Mouse (Mus musculus) C2C12 (cell line): ENCODE data around the gene Lrrk2. TPM values are rescaled to one million over a fixed set of nuclear protein-coding genes. Genes with fewer than 3 reads are reported as not detected.

Experiments
- H3K27me3 ChIP-seq: one replicate; pipeline ENCODE4 v1.6.1; 2011; ENCODE audit not compliant: control insufficient read depth, insufficient read depth, insufficient read length
- H3K36me3 ChIP-seq: one replicate; pipeline ENCODE4 v1.6.1; 2011; ENCODE audit not compliant: control insufficient read depth, insufficient read depth
- H3K4me3 ChIP-seq: one replicate; pipeline ENCODE4 v1.5.1; 2011; ENCODE audit warnings: mild to moderate bottlenecking, control low read depth; ENCODE audit not compliant: poor library complexity, insufficient read depth, severe bottlenecking
- H3K79me2 ChIP-seq: one replicate; pipeline ENCODE4 v1.6.1; 2011; ENCODE audit not compliant: control insufficient read depth, insufficient read depth
- H3K79me3 ChIP-seq: one replicate; pipeline ENCODE4 v1.6.1; 2011; ENCODE audit warnings: low read depth, control low read depth
- H3ac ChIP-seq: one replicate; pipeline ENCODE3; 2011; ENCODE audit warnings: low read depth; ENCODE audit not compliant: control insufficient read depth, insufficient read length
- CEBPB ChIP-seq: IDR thresholded peaks from one replicate; pipeline ENCODE4 v1.6.1; 2011; ENCODE audit warnings: low read depth, mild to moderate bottlenecking, control low read depth, moderate library complexity
- CTCF ChIP-seq: IDR thresholded peaks from one replicate; pipeline ENCODE4 v1.5.1; 2011; ENCODE audit not compliant: control insufficient read depth, insufficient read depth, insufficient read length
- FOSL1 ChIP-seq: IDR thresholded peaks from one replicate; pipeline ENCODE4 v1.8.0; 2011; ENCODE audit warnings: mild to moderate bottlenecking, low read length; ENCODE audit not compliant: poor library complexity, insufficient read depth, severe bottlenecking
- MAX ChIP-seq: IDR thresholded peaks from one replicate; pipeline ENCODE4 v1.6.1; 2011; ENCODE audit warnings: mild to moderate bottlenecking, control low read depth
- MYOD1 ChIP-seq: IDR thresholded peaks from one replicate; pipeline ENCODE4 v1.6.1; 2011; ENCODE audit warnings: low read depth; ENCODE audit not compliant: control insufficient read depth, insufficient read length
- MYOG ChIP-seq: IDR thresholded peaks from one replicate; pipeline ENCODE4 v1.6.1; 2011; ENCODE audit not compliant: control insufficient read depth, insufficient read length; ENCODE audit errors: extremely low read depth
- USF1 ChIP-seq: IDR thresholded peaks from one replicate; pipeline ENCODE4 v1.6.1; 2011; ENCODE audit warnings: low read depth, mild to moderate bottlenecking, control low read depth, moderate library complexity
- polyA plus RNA-seq: library from polyadenylated mRNA; unstranded; fragments of >200 nt; fragmentation: generic; extraction: Trizol; gene quantifications from one replicate; pipeline ENCODE4 v1.2.1, GENCODE M21; 2012; ENCODE audit warnings: missing spikeins

The Lrrk2 gene
- polyA plus RNA-seq, 1 experiment, result 8.3 TPM

DNA sequence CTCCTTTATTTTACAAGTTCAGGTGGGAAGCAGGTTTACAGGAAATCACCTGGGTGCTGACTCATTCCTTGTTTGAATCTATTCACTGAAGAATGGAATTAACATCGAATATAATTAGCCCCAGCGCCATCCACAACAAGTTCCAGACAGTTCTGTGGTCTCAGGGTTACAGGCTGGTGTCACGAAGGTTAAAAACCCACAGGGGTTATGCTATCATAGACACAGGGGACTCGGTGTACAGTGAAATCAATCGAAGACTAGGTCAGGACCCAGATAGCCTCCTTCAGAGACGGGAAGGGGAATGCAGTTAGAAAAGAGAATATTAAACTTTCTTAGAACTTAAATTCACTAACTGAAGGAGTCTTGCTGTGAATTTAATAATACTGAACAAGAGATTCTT, 39.2 kb upstream of the Lrrk2 start:
- Histone ChIP-seq H3ac (no peak overlapping the region), H3K36me3 (no peaks in the 10 kb centered on the region)
- TF ChIP-seq CTCF, result no peak

DNA sequence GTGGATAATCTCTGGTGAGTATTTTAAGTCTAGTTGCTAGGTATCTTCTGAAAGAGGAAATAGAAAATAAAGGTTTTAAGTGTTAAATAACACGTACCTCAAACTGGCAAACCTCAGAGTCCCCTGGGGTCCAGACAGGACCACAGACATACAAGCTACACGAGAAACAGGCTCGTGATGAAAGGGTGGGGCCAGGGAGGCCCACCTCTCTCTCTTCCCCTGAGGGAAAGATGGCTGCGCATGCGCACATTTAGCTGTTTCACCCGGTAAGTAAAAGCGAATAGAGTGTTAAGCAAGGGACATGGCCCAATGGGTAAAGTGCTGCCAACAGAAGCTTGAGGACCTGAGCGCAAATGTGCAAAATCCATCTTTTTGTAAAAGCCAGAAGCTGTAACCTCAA, 38.7 kb upstream of the Lrrk2 start:
- Histone ChIP-seq H3K79me2 (no peaks in the 10 kb centered on the region), H3K27me3 (no peaks in the 10 kb centered on the region), H3K36me3 (no peaks in the 10 kb centered on the region), H3K79me3 (no peaks in the 10 kb centered on the region), H3ac (no peak overlapping the region), H3K4me3 (no peak overlapping the region)
- TF ChIP-seq MAX, result no peak
- no peak for TF ChIP-seq CEBPB
- no peak for TF ChIP-seq FOSL1
- no peak for TF ChIP-seq MYOD1
- no peak for TF ChIP-seq USF1
- no peak for TF ChIP-seq MYOG
- no peak for TF ChIP-seq CTCF

More for the DNA sequence above, 39.2 kb upstream of the Lrrk2 start:
- no peaks in the 10 kb centered on the region for H3K79me2 ChIP-seq
- H3K27me3 ChIP-seq, result no peaks in the 10 kb centered on the region
- H3K79me3 ChIP-seq, result no peaks in the 10 kb centered on the region
- no peak overlapping the region for H3K4me3 ChIP-seq

DNA sequence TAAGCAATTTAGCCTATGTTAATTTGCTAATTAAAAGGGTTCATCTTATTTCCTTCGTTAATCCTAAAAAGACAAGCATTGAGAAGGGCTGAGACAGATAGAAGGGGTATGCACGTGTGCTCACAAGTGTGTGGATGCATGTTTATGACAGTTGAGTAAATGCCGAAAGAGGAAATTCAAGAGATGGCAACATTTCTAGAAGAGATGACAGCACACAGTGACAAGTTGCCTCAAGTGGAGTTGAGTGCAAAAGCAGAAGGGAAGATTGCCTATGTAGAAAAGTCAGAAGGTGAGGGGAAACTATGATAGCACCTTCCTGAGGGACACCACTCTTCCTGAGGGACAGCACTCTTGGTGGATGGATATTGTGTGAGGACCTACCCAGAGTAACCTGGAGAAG, 31.3 kb upstream of the Lrrk2 start:
- no peaks in the 10 kb centered on the region for H3K36me3 ChIP-seq
- no peak for TF ChIP-seq FOSL1
- TF ChIP-seq CTCF, result no peak
- no peak for TF ChIP-seq CEBPB
- no peak for TF ChIP-seq MAX
- no peak for TF ChIP-seq MYOG

DNA sequence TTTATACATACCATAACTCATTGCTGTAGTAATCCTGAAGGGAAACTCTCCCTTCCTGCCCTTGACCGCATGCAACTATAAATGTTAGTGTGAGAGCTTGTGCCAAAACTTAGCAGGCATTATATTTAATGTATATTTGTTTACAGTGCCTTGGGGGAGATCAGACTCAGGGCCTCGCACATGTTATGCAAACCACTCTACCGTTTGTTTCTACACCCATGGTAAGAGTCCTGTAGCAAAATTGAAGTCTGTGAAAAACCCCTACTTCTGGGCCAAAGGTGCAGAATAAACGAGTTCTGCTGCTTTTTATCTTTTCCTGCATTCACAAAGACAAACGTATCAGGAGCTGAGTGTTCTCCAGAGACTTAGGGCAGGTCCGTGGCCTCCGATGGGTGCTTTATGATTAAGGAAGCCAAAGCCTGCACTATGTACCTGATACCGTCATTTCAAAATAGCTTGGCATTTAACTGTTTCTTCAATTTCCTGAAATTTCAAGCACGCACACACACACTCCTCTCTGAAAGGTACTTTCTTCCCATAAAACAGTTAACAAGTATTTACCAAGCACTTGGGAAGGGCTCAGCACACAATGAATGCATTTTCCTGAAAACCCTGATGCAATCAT, 30.2 kb upstream of the Lrrk2 start:
- TF ChIP-seq CEBPB (no peak), MYOD1 (no peak), MYOG (no peak), USF1 (no peak)
- H3K79me2 ChIP-seq, result no peaks in the 10 kb centered on the region
- no peaks in the 10 kb centered on the region for H3K27me3 ChIP-seq
- no peak overlapping the region for H3K4me3 ChIP-seq
- no peak overlapping the region for H3ac ChIP-seq
- H3K36me3 ChIP-seq, result no peaks in the 10 kb centered on the region
- H3K79me3 ChIP-seq, result no peaks in the 10 kb centered on the region

More for the DNA sequence above, 31.3 kb upstream of the Lrrk2 start:
- no peaks in the 10 kb centered on the region for H3K79me2 ChIP-seq
- no peaks in the 10 kb centered on the region for H3K27me3 ChIP-seq
- no peak overlapping the region for H3ac ChIP-seq
- H3K79me3 ChIP-seq, result no peaks in the 10 kb centered on the region
- no peak overlapping the region for H3K4me3 ChIP-seq

DNA sequence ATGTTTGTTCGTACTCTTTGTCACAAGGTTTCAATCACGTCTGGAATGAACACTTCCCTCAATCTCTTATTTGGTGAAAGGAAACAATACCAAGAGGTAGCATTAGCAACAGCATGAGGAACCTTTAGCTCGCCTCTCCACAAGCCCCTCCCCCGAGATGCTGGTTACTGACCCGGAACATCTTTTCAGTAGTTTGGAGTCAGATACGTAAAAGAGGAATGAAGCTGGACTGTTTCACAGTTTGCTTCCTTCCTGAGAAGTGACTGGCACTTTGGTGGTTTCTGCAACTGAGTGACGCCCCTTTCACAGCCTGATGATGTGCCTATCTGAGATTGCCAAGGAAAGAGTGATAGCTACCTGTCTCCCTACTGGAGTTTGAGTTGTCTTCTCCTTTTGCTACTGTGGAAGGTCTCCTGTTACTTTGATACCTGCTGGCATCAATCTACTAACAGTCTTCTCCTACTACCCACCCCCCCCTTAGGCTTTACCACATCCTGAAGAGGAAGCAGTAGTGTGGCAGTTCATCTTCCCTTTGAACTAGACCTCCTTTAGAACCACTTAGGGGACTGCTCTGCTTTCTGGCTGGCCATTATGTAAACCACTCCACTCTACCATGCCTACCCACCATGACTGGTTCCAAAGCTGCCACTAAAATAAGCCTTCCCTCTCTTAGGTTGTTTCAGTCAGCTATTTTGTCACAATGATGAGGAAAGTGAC, 29.2 kb upstream of the Lrrk2 start:
- no peaks in the 10 kb centered on the region for H3K36me3 ChIP-seq
- no peak overlapping the region for H3ac ChIP-seq
- no peaks in the 10 kb centered on the region for H3K27me3 ChIP-seq
- H3K4me3 ChIP-seq, result no peak overlapping the region
- TF ChIP-seq FOSL1 (no peak), MAX (no peak), CTCF (no peak), MYOD1 (no peak), MYOG (no peak), CEBPB (no peak), USF1 (no peak)
- no peaks in the 10 kb centered on the region for H3K79me3 ChIP-seq
- no peaks in the 10 kb centered on the region for H3K79me2 ChIP-seq

DNA sequence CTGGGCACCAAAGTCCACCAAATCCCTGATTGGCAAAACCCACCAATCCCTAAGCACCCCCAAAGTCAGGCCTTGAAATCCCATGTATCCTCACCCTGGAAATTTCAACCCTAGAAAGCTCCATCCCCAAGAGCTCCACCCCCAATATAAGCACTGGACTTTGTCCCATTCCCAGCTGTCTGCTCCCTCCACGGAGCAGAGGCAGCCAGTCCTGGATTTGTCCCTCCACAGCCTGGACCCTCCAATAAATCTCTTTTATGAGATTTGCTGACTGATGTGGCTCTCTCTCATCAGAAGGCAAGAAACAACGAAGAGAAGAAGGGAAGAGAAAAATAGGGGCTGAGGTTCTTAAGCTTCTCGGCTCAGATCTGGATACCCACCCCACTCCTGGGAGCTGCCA, 22.7 kb upstream of the Lrrk2 start:
- Histone ChIP-seq H3K4me3 (no peak overlapping the region), H3K36me3 (no peaks in the 10 kb centered on the region), H3K79me2 (no peaks in the 10 kb centered on the region), H3ac (no peak overlapping the region), H3K79me3 (no peaks in the 10 kb centered on the region), H3K27me3 (no peaks in the 10 kb centered on the region)
- no peak for TF ChIP-seq CTCF
- TF ChIP-seq MYOG, result no peak
- TF ChIP-seq FOSL1, result no peak
- no peak for TF ChIP-seq CEBPB
- no peak for TF ChIP-seq USF1
- no peak for TF ChIP-seq MAX
- TF ChIP-seq MYOD1, result no peak
